Mouse (Mus musculus) kidney, adult 11 months (tissue): ENCODE data around the gene Myh7.

Source experiments
- DNase-seq: peaks from one replicate; pipeline ENCODE4 v3.0.0; 2022

Gene Myh7

DNA sequence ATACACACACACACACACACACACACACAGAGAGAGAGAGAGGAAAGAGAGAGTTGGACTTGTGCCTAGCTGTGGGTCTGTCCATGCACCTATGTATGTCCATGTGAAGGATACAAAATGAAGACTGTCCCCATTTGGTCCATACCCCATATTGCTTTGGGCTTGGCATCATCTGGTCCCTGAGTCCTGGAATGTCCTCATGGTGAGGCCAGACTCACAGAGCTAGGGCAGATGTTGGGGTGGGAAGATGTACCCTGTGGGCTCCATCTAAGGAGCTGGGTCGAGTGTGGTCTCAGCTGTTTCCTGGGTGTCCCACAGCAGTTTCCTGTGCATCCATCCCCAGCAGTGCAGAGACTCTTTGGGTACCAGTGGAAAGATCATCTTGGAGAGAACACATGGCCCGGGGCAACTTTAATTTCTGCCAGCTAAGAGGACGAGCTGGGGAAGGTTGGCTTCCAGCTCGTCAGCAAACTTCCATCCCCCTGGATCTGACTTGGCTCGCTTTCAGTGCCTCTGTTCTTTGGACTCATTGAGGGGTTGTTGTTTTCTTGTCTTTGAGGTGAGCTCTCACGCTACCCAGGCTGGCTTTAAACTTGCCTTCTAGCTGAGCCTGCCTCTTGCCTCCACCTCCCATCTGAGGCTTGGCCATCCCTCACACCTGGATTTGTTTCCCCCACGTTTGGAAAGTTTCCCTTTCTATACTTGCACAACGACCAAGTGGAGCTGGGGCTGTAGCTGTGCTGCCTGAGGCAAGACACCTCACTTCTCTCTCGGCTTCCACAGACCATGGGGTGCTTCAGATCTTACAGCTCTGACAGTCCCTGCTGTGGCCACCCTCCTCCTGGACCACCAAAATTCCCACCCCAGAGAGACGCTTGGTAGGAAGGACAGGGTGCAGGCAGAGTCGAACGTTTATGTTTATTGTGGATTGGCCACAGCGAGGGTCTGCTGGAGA lies 53.1 kb downstream of the Myh7 start:
- peak; percentile 48 for DNase-seq

DNA sequence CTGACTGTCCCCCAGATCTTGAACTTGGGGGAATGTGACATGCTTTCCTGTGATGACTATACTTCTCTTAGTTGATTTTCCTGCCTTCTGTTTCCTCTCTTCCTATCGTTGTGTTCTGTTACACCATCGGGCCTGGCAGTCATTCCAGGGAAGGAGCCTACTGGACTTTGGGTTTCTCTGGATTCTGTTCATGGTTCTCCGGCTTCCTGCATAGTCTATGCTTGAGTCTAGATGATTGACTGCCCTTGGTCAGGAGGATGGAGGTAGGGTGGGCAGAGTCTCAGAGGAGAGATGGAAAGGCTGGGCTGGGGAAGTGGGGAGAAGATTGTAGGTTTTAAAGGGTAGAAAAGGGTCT lies 54.3 kb downstream of the Myh7 start:
- peak; percentile 33 for DNase-seq

DNA sequence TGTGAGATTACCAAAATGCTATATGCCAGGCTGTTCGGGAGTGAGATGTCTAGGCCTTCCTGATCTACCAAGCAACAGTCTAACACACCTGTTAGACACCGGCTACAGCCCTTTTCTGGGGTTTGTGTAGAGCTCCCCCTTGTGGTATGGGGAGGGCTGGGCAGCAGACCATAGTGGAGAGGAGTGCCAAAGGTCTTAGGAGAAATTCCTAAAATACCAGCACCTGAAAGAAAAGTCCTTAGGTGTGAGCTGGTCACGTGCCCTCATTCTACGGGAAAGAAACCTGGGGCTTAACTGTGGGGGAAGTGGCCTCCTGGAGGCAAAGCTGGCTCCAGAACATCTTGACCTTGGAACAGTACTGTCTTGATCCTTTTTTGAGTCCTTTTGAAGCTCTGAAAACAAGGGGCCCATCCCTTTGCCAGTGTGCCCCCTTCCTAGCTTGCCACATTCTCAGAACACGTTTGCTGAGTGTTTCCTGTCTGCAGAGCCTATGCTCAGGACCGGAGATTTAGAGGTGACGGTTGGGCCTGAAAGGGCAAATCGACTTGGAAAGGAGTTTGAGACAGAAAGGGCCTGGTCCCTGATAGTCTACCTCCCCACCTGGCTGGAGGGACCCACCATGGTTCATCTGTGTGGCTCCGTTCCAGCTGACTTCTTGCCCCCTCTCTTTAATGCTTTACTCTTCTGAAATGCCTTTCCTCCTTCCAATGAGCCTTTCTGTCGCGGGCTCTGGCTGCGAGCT lies 54.8 kb downstream of the Myh7 start:
- peak; percentile 87 for DNase-seq

DNA sequence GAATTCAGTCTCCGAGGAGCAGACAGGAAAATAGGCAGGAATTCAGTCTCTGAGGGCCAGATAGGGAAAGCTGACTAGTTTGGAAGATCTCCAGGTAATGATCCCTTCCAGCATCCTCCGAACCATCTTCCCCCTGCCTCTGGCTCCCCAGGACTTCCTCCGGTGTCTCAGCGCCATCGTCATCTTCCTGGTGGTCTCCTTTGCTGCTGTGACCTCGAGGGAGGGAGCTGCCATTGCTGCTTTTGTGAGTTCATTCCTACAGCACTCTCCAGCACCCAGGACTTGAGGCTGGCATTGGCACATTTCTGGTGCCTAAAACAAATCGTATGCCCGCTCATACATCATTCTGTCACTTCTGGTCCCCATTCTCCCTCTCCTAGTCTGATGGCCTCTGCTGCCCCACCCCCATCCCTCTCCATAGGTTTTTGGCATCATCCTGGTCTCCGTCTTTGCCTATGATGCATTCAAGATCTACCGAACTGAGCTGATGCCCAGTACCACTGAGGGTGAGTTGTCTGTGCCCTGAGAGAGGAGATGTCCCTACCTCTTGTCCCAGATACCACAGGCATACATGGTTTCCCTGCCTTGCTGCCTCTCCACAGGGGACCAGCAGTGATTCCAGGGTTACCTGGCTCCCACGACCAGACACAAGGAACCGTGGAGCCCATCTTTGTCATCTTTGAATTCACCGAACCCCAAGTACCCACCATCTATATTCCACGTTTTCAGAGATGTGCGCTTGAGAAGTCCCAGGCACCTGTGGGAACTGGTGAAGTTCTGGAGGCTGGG lies 55.8 kb downstream of the Myh7 start:
- DNase-seq = no peak

DNA sequence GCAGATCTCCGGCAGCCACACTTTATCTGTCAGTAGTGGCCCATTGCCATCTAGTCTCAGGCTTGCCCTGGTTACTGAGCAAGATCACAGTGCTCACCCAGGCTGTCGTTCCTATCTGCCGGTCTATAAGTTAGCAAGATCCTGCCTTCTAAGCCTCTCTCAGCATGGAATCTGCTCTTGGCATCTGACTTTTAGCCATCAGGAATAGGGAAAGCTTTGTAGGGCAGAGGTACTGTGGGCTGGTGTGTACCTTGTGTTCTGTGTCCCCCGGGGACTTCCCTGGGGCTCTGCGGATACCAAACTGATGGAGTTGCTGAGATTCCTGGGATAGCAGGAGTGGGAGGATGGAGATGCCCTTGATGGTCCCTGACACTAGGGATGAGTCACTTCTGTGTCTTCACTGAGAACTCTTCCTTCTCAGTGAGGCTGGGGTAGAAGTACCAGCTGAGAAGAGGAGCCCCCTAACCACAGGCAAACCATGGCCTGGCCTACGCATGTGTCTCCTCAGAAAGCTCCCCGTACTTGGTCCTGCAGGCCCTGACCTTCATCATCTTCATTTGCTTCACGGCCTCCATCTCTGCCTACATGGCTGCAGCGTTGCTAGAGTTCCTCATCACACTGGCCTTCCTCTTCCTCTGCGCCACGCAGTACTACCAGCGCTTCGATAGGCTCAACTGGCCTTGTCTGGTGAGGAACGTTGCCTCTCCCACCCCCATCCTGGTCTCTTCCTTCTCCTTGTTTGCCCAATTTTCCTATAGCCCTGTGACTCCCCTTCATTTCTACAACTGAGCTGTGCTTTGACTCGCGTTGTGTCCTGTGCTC lies 56.9 kb downstream of the Myh7 start:
- DNase-seq = no peak

DNA sequence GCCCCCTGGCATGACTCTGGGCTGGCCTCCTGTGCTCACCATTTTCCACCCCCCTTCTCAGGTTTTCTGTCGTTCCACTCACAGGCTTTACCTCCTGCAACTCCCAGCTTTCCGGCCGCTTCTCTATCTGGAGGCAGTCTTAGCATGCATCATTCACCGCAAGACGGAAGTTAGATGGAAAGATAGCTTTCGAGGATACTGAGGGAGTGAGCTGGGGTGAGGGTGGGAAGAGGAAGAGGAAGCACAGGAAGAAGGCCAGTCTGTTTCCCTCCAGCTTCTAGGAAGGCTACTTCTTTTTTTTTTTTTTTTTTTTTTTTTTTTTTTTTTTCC lies 57.6 kb downstream of the Myh7 start:
- no peak for DNase-seq

DNA sequence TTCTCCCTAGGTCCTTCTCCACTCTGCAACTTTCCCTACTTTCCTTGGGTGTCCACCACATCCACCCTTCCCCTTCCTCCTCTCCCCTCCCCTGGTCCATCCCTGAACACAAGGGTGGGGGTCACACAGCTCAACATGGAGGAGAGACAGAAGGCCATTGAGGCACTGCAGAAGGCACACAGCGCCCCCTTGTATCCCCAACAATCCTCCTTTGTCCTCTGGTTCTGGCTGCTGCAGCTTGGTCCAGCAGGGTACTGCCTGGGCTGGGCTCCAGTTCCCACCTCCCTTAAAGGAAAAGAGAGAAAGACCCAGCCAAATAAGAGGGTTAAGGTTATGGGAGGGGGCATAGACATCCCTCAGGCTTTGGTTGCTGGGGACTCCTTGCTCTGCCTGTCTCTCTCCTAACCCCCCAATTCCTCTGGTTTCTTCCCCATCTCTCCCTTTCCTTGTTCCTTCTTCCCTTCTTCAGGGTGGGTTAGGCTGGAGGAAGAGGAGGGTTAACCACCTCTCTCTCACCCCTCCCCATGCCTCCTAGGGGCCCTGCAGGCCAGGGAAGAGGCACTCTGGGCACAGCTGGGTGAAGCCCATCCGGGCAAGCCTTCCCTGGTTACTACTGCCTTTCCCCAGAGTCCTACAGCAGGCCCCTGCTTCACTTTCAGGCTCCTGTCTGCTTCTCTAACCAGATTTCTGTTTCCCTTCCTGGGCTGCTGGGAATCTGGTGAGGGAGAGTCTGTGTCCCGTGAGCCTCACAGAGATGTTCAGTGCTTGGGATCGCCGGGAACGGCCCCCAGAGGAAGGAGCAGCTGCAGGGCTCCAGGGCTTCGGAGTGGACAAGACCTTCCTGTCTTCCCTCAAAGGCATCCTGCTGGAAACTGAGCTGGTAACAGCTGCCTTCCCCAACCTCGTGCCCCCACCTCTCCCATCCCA lies 58.3 kb downstream of the Myh7 start, which contains the start of gene Cmtm5:
Cmtm5 (plus strand) TSS at position 358 of the 927 bp plus-strand sequence.
- no peak for DNase-seq

DNA sequence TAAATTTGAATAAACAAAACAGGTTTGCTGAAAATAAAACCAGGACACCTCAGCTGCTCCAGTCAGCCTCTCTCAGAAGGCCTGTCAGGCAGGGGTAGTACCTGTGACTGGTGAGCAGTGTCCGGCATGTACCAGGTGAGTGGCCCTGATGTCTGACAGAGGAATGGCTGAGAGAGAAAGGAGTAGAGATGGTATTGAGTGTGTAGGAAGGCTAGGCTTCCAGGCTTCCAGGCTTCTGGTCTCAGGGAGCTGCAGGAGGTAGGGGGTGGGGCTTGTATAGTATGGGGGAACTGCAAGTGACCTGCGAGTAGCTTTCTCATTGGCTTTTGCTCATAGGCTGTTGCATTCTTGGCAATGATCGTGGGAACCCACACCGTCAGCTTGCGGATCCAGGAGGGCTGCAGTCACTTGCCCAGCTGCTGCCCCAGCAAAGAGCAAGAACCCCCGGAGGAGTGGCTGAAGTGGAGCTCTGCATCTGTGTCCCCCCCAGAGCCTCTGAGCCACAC lies 61.7 kb downstream of the Myh7 start, which contains the start of gene Il25:
Il25 (plus strand) TSS at position 51 of the 506 bp plus-strand sequence.
- no peak for DNase-seq

DNA sequence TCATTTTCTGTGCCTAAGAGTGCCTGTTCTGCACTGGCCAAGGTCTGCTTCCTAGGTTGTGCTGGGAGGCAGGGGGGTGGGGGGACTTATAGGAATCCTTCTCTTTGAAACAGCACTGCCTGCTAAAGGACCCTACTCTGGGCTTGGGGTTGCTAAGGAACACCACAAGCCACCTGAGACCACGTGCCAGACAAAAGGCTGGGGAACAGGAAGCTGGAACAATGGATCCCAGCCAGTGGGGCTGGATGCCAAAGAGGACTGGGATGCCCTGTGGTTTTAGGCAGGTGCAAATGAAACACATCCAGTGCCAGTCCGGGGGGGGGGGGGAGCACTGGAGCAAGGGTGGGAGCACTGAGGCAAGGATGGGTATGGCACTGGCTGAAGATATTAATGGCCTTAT lies 64.0 kb downstream of the Myh7 start:
- DNase-seq = no peak

DNA sequence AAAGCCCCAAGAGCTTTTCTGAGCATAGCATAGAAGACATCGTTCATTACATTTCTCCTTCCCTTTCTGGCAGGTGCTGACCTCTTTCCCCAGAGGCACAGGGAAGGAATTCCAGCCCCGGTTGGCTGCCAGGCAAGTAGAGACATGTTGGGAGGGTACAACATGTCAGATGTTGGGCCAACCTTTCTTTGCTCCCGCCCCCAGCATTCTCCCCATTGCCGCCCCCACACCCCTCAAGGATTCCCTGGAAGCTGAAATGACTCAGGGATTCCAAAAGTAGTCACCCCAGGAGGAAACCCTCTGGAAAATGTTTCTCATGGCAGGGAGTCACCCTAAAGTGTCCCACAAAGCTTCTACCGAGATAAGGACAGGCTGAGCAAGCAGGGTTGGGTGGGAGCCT lies 64.6 kb downstream of the Myh7 start:
- no peak for DNase-seq

DNA sequence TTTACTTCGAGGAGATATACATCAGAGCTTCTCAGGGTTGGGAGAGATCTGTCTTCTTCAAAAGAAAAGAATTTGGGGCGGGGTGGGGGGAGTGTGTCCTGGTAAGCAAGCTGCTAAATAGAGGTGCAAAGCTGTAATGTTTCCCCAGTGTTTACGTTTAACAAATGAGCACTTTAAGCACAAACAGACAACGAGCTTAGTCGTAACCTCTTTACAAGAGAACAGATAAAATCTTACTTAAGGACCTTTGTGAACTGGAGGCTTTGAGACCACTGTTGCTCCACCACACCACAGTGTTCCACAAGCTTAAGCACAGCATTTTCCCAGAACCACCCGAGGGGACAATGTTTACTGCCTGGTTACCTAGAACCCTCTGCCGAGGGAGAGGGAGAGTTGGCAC lies 67.1 kb downstream of the Myh7 start:
- no peak for DNase-seq

DNA sequence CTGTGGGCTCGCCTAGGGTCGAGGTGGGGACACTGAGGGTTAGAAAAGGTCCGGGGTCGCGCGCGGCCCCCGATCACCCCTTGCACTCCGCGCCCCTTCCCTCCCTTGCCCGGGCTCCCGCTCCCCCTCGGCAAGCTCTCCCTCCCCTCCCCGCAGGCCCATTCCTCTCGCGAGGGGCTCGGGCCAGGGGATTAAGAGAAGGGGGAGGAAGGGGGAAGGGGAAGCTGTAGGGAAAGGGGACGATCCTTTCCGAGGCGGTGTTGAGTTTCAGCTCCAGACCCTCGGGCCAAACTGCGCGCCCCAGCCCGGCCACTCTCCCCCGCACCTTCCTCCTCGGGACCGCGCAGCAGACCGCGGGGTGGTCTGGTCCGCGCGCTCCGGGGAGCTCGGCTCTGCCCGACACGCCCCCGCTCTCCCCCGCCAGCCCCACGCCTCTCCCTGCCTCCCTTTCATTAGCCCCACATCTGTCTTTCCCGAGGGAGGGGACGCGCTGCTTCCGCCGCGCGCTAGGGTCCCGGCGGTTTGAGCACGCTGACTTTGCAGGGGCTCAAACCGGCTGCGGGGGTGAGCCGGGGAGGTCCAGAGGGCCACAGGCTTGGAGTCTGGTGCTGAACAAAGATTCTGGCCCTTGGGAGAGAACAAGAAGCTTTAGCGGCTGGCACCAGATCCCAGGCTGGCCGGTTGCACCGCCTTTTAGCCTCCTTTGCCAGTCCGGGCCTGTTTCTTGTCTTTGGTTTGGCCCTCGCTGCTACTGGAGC lies 67.8 kb downstream of the Myh7 start:
- no peak for DNase-seq

DNA sequence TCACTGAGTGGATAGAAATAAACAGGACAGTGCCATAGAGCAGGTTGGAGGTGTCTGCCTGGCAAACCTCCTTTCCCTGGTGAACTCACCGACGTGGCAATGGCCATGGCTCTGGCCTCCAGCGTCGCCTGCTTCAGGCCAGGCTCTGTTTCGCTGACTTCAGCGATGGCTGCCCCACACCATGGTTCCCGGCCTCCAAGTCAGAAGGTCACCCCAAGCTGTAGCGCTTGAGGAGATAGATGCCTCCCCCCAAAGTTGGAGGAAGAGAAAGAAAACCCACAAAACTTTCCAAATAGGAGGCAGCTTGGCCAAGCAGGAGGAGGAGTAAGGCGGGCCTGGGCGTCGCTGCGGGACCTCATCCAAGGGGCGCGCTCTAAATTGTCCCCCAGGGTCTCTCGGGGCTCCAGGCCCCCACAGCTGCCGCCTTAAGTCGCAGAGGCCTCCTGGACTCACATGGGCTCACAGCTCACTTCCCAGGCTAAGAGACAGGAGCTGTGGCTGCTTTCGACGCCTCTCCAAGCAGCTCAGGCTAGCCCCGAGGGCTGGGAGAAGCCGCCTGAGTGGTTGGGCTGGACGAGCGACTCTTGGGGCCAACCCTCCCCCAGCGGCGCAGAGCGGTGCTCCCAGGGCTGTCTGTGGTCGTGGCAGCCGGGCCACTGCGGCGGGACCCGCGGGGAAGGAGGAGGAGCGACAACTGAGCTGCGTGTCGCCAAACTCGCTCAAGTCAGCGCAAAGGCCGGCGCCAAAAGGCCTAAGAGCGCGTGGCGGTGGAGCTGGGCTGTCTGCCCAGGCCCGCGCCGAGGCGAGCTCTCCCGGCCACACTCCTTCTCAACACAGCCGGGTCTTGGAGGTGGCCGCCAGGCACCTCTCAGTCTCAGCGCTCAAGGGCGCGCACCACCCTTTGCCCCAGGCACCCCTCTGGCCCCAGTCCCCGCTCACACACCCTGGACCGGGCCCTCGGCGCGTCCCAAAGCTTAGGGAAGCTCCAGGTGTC lies 68.8 kb downstream of the Myh7 start, which contains the start of gene Efs:
Efs (minus strand) TSS at position 778 of the 994 bp plus-strand sequence.
- peak; percentile 35 for DNase-seq

DNA sequence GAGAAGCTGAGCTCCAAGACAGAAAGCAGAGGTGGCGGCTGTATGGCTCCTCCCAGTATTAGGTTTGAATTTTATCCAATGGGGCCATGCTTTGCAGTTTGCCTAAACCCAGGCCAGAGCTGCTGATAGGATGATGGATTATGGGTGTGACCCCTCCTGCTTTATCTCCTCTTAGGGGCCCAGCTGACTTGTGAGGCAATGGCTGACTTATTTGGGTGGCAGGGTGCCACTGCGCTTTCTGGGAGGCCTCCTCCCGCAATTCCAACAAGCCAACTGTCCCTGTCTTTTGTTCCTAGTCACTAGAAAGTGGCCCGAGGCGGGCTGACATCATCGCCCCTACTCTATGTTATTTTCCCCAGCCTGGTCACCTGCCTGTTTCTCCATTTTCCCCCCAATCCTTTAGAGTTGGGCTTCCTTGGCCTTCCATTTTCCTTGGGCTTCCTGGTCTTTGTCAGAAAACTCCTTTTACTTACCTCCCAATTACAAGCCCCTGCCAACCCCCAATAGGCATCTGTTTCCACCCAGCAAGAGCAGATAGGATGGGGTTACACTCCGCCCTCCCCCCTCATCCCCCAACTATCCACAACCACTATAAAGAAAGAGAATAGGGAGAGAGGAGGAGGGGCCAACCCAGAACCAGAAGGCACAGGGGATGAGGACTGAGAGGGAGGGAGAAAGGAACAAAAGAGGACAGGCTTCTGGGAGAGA lies 69.6 kb downstream of the Myh7 start:
- no peak for DNase-seq
